Mouse (Mus musculus): ENCODE results near the gene Slk. TPM values are rescaled to one million over a fixed set of nuclear protein-coding genes. Genes with fewer than 3 reads are reported as not detected.

Slk gene
- polyA plus RNA-seq, 1 experiment from 2014 or later, result 13.8 TPM

- 76% methylated on average over 9 of the region's 9 CpGs for WGBS
Observed at GRCm38 (mm10) chr19:47668399-47668798, 88.9 kb downstream of the Slk start.

GRCm38 (mm10) chr19:47674419-47674818, 94.9 kb downstream of the Slk start:
- no peak overlapping the region for H3K9ac ChIP-seq (ENCODE audit: low read length)
- peak; percentile 71 for DNase-seq (ENCODE audit: low spot score)
- H3K4me2 ChIP-seq (ENCODE audit: low read depth, low read length, severe bottlenecking), result no peak overlapping the region
- no peaks in the 10 kb centered on the region for H3K4me1 ChIP-seq (replicated peaks; ENCODE audit: control insufficient read depth, insufficient read depth, low read length)
- H3K9me3 ChIP-seq (ENCODE audit: control insufficient read depth, low read length), result no peaks in the 10 kb centered on the region
- no peak overlapping the region for H3K4me3 ChIP-seq (ENCODE audit: low read depth, low read length)
- 42% methylated on average over 8 of the region's 8 CpGs for WGBS
- H3K27me3 ChIP-seq (ENCODE audit: control insufficient read depth, insufficient read depth, low read length), result no peaks in the 10 kb centered on the region
- no peak for ATAC-seq (replicated peaks; ENCODE audit: low FRiP score)
- no peaks in the 10 kb centered on the region for H3K36me3 ChIP-seq (ENCODE audit: control insufficient read depth, insufficient read depth, low read length)
- H3K27ac ChIP-seq (ENCODE audit: low read depth, low read length), result no peak overlapping the region

More at GRCm38 (mm10) chr19:47668399-47668798, 88.9 kb downstream of the Slk start:
- H3K4me3 ChIP-seq (ENCODE audit: low read depth, low read length), result no peak overlapping the region
- H3K9ac ChIP-seq (ENCODE audit: low read length), result no peak overlapping the region
- H3K27me3 ChIP-seq (ENCODE audit: control insufficient read depth, insufficient read depth, low read length), result no peaks in the 10 kb centered on the region
- no peaks in the 10 kb centered on the region for H3K9me3 ChIP-seq (ENCODE audit: control insufficient read depth, low read length)
- no peak overlapping the region for H3K4me2 ChIP-seq (ENCODE audit: low read depth, low read length, severe bottlenecking)
- H3K36me3 ChIP-seq (ENCODE audit: control insufficient read depth, insufficient read depth, low read length), result no peaks in the 10 kb centered on the region
- H3K4me1 ChIP-seq (replicated peaks; ENCODE audit: control insufficient read depth, insufficient read depth, low read length), result no peaks in the 10 kb centered on the region
- ATAC-seq (replicated peaks; ENCODE audit: low FRiP score) (no peak), DNase-seq (ENCODE audit: low spot score) (no peak)
- H3K27ac ChIP-seq (ENCODE audit: low read depth, low read length), result no peak overlapping the region

- ATAC-seq (replicated peaks; ENCODE audit: low FRiP score), result no peak
- no peak overlapping the region for H3K4me2 ChIP-seq (ENCODE audit: low read depth, low read length, severe bottlenecking)
- no peak overlapping the region for H3K4me3 ChIP-seq (ENCODE audit: low read depth, low read length)
- no peaks in the 10 kb centered on the region for H3K27me3 ChIP-seq (ENCODE audit: control insufficient read depth, insufficient read depth, low read length)
- H3K4me1 ChIP-seq (replicated peaks; ENCODE audit: control insufficient read depth, insufficient read depth, low read length), result no peaks in the 10 kb centered on the region
- no peaks in the 10 kb centered on the region for H3K9me3 ChIP-seq (ENCODE audit: control insufficient read depth, low read length)
- WGBS, result 71% methylated on average over 12 of the region's 12 CpGs
- DNase-seq (ENCODE audit: low spot score), result no peak
- H3K27ac ChIP-seq (ENCODE audit: low read depth, low read length), result no peak overlapping the region
- H3K9ac ChIP-seq (ENCODE audit: low read length), result no peak overlapping the region
- no peaks in the 10 kb centered on the region for H3K36me3 ChIP-seq (ENCODE audit: control insufficient read depth, insufficient read depth, low read length)
Observed at GRCm38 (mm10) chr19:47678675-47679074, 99.2 kb downstream of the Slk start.

- Histone ChIP-seq H3K27me3 (ENCODE audit: control insufficient read depth, insufficient read depth, low read length) (no peaks in the 10 kb centered on the region), H3K36me3 (ENCODE audit: control insufficient read depth, insufficient read depth, low read length) (no peaks in the 10 kb centered on the region), H3K4me3 (ENCODE audit: low read depth, low read length) (no peak overlapping the region), H3K4me2 (ENCODE audit: low read depth, low read length, severe bottlenecking) (no peak overlapping the region), H3K9me3 (ENCODE audit: control insufficient read depth, low read length) (no peaks in the 10 kb centered on the region), H3K27ac (ENCODE audit: low read depth, low read length) (no peak overlapping the region), H3K4me1 (replicated peaks; ENCODE audit: control insufficient read depth, insufficient read depth, low read length) (peaks cover 3% of the 10 kb centered on the region; the same call in 1 of the 2 replicates), H3K9ac (ENCODE audit: low read length) (no peak overlapping the region)
- ATAC-seq (replicated peaks; ENCODE audit: low FRiP score), result no peak
- DNase-seq (ENCODE audit: low spot score), result no peak
- WGBS, result 91% methylated on average over 7 of the region's 7 CpGs
Observed at GRCm38 (mm10) chr19:47689592-47689991, 110.1 kb downstream of the Slk start.

GRCm38 (mm10) chr19:47691994-47692393, 112.5 kb downstream of the Slk start, which contains the start of gene Col17a1:
Col17a1 (minus strand) TSS chr19:47692094.
- 79% methylated on average over 6 of the region's 6 CpGs for WGBS
- ATAC-seq (replicated peaks; ENCODE audit: low FRiP score) (no peak), DNase-seq (ENCODE audit: low spot score) (no peak)
- Histone ChIP-seq H3K27me3 (ENCODE audit: control insufficient read depth, insufficient read depth, low read length) (no peaks in the 10 kb centered on the region), H3K4me3 (ENCODE audit: low read depth, low read length) (no peak within 1 kb of the TSS), H3K9me3 (ENCODE audit: control insufficient read depth, low read length) (no peaks in the 10 kb centered on the region), H3K36me3 (ENCODE audit: control insufficient read depth, insufficient read depth, low read length) (no peaks in the 10 kb centered on the region), H3K4me1 (replicated peaks; ENCODE audit: control insufficient read depth, insufficient read depth, low read length) (no peaks in the 10 kb centered on the region; the same call in 1 of the 2 replicates), H3K9ac (ENCODE audit: low read length) (no peak within 1 kb of the TSS), H3K27ac (ENCODE audit: low read depth, low read length) (no peak within 1 kb of the TSS), H3K4me2 (ENCODE audit: low read depth, low read length, severe bottlenecking) (no peak within 1 kb of the TSS)

Other genes starting within 250 kb of the Slk start
- 5.2 and 5.4 TPM in 2 replicates for gene Sh3pxd2a, start 115.3 kb upstream of the Slk start, polyA plus RNA-seq (2014; fragmentation: Nextera tagmentation; extraction: Ambion mirVana)
- gene Stn1, start 42.2 kb upstream of the Slk start, polyA plus RNA-seq (2014; fragmentation: Nextera tagmentation; extraction: Ambion mirVana), result 54.0 and 54.9 TPM in 2 replicates
- gene Col17a1, start 112.4 kb downstream of the Slk start, polyA plus RNA-seq (2014; fragmentation: Nextera tagmentation; extraction: Ambion mirVana), result 0.61 and 1.1 TPM in 2 replicates
- 313 and 346 TPM in 2 replicates for gene Sfr1, start 152.0 kb downstream of the Slk start, polyA plus RNA-seq (2014; fragmentation: Nextera tagmentation; extraction: Ambion mirVana)

All from forebrain, embryonic 11.5 days (tissue).